Mouse (Mus musculus) adrenal gland, postnatal 14 days (tissue): ENCODE data around the gene Cpa1. TPM values are rescaled to one million over a fixed set of nuclear protein-coding genes. Genes with fewer than 3 reads are reported as not detected.

Experiments used
- DNase-seq: peaks from one replicate; pipeline ENCODE4 v3.0.0; 2021; ENCODE audit warnings: mixed read lengths
- total RNA-seq: library from RNA; stranded (reverse); gene quantifications from 2 replicates; pipeline ENCODE4 v1.2.3, GENCODE M21; 2021

The Cpa1 gene
- total RNA-seq, 1 experiment from 2014 or later, result 0.30 TPM

GRCm38 (mm10) chr6:30621986-30622389 lies 17.0 kb upstream of the Cpa1 start:
- DNase-seq, result no peak

- DNase-seq, result no peak
Observed at GRCm38 (mm10) chr6:30624763-30625162, 14.3 kb upstream of the Cpa1 start.

GRCm38 (mm10) chr6:30628152-30628551 lies 10.9 kb upstream of the Cpa1 start:
- peak; percentile 44 for DNase-seq

- DNase-seq, result no peak
Observed at GRCm38 (mm10) chr6:30629989-30630388, 9.0 kb upstream of the Cpa1 start.

- DNase-seq, result no peak
Observed at GRCm38 (mm10) chr6:30635361-30635862, 3.6 kb upstream of the Cpa1 start.

GRCm38 (mm10) chr6:30636186-30636842 lies 2.7 kb upstream of the Cpa1 start:
- DNase-seq, result no peak

GRCm38 (mm10) chr6:30643694-30644460 lies 4.9 kb downstream of the Cpa1 start:
- DNase-seq, result peak; percentile 55

GRCm38 (mm10) chr6:30644462-30644861 lies 5.4 kb downstream of the Cpa1 start:
- DNase-seq, result peak; percentile 47

GRCm38 (mm10) chr6:30645379-30645778 lies 6.4 kb downstream of the Cpa1 start:
- DNase-seq, result no peak

GRCm38 (mm10) chr6:30649651-30650296 lies 10.8 kb downstream of the Cpa1 start:
- peak; percentile 45 for DNase-seq

GRCm38 (mm10) chr6:30652425-30653188 lies 13.6 kb downstream of the Cpa1 start:
- DNase-seq, result no peak

GRCm38 (mm10) chr6:30653518-30653917 lies 14.5 kb downstream of the Cpa1 start:
- no peak for DNase-seq

- DNase-seq, result no peak
Observed at GRCm38 (mm10) chr6:30654402-30654859, 15.4 kb downstream of the Cpa1 start.

- no peak for DNase-seq
Observed at GRCm38 (mm10) chr6:30654932-30655331, 15.9 kb downstream of the Cpa1 start.

GRCm38 (mm10) chr6:30657279-30657678 lies 18.3 kb downstream of the Cpa1 start:
- no peak for DNase-seq

- no peak for DNase-seq
Observed at GRCm38 (mm10) chr6:30658619-30659018, 19.6 kb downstream of the Cpa1 start.

GRCm38 (mm10) chr6:30664776-30665175 lies 25.8 kb downstream of the Cpa1 start:
- DNase-seq, result no peak

- DNase-seq, result no peak
Observed at GRCm38 (mm10) chr6:30665296-30665695, 26.3 kb downstream of the Cpa1 start.

GRCm38 (mm10) chr6:30666043-30666442 lies 27.0 kb downstream of the Cpa1 start:
- no peak for DNase-seq

GRCm38 (mm10) chr6:30667585-30667984 lies 28.6 kb downstream of the Cpa1 start:
- DNase-seq, result no peak

- no peak for DNase-seq
Observed at GRCm38 (mm10) chr6:30671696-30672095, 32.7 kb downstream of the Cpa1 start.
